Mouse (Mus musculus) 3134 (cell line): ENCODE measurements at regions not wholly inside any gene's neighbourhood (a gene's known extent, or its start where the extent isn't known, plus 50 kb on each side); places are given as distances from the start of the nearest gene placed in this dataset.
A peak's percentile ranks its signal among the peaks of the same experiment; 100 is the strongest.

Source experiments
- DNase-seq: peaks from one replicate; pipeline ENCODE4 v3.0.0-alpha.2; 2011; ENCODE audit warnings: low spot score; ENCODE audit not compliant: insufficient read length; ENCODE audit errors: extremely low read depth

DNA sequence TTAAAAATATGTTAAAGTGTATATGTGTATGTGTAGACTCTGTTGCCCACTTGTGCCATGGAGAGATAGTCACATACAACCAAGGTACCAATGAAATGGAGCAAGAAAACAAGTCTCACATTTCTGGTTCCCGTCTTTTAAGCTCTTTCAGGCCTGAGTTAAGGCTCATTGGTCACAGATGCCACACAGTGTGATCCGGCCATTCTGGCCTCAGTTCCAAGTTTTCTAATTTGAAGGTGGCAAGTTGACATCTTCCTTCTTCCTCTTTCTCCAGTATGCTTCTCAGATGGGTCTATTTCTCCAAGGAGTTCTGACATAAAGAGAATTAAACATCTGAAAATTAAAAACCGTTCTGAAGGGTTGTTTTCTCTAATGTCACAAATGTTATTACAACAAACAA is 66.9 kb upstream of the Zfp703 start:
- no peak for DNase-seq

DNA sequence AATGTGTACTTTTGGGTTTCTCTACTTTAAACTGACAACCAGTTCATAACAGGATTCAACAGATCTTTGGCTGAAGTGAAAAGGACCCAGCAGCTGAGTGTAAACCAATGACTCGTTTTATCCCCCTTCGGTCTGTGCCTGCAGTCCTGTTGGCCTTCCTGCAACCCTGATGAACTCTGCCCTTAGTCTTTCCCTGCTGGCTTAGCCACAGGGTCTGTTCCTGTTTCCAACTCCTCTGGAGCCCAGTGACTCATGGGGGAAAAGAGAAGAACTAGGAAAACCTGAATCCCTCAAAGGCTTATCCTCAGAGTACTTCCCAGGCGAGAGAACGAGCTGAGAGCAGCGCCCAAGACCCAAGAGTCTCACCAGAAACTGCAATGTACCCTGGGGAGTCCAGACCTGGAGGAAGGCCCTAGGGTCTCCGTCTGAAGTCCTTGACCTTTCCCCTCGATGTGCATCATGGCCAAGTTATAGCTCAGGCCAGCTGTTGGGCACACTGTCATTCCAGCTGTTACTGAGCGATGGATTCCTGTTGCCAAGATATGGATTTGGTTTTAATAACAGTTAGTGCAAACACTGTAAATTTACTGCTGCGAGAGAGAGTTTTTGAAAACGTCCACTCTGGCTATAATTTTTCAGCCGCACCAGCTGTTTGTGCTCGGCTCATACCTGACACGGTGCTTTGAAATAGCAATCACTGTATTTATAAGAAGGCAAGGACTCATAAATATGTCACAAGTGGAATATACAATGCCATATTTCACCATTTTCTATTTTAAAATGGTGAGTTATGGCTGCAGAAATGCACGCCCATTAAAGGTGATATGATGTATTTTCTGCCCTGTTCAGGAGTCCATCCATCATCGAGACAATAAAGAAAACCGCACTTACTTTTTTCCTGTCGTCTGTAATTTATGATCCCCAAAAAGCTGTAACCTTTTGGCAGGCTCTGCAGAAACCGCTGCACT is 63.3 kb upstream of the Zfp703 start:
- no peak for DNase-seq

DNA sequence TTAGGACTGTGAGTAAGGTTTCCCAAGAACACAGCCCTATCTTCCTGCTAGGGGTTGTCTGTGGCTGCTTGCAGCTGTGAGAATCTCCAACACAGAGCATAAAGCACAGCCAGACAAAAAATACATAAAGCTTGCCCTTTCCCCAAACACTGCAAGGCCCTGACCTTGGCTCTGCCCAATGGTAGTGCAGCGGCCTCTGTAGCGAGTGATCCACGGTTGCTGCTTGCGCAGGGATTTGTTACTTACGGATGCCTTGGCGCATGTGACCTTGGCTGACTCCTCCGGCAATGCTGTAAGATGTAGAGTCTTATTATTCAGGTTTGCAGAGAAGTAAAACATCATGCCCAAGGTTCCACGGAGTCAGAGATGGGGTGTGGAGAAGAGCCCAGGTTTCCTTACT is 61.4 kb upstream of the Zfp703 start:
- DNase-seq, result no peak

DNA sequence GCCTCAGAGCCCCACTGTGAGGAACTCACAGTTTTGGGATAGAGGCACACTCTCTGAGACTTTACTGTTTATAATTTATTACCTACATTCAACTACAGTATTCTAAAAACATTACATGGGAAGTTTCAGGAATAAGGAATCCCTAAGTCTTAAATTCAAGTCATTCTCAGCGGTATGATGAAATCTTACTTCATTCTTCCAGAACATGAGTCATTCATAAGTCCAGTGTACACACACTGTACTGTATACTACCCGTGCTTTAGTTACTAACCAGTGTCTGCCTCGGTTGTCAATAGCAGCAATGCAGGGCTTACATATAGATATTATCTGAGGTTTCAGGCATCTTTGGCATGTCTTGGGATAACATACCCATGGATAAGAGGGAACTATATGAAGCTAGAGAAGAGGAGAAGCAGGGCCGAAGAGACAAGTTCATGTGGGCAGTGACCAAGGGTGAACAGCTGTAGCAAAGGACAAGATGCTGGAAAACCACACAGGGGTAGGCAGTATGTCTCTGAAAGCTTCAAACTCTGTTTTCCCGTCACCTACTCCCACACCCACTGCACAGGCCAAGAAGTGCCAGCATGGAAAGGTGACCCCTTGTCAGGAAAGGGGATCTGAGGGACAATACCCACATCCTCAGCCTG is 55.5 kb upstream of the Zfp703 start:
- DNase-seq, result peak; percentile 25

DNA sequence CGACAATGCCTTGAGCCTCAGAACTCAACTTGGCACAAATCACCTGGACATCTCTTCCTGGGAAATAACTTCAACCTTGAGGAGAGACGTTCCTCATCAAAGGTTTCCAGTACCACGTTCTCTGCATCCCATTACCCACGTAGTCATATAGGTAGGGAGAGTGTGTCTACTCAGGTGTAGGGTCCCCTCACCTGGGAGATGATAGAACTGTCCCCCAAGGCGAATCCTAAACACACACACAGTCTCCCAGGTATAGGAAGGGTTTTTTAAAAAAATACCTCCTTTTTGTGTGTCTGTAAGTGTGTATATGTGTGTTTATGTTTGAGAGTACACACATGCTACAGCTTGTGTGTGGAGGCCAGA is 55.0 kb upstream of the Zfp703 start:
- no peak for DNase-seq

DNA sequence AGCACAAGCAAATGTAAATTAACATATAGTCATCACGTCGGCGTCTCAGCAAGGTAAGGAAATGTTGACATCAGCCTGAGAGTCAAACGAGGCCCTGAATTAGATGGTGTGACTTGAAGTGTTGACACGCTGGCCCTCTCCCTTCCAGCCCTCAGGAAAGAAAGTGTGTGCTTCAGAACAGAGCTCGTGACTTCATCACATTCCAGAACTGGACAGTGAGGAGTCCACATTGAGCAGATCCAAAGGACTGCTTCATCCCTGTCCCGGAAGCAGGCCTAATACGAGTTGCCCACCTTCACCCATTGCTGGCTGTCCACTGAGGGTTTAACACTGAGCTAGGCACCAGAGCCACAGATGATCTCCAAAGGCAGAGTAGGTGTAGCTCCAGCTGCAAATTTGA is 54.0 kb upstream of the Zfp703 start:
- no peak for DNase-seq
